Mouse (Mus musculus) testis, postnatal 10 days (tissue): ENCODE measurements at regions not wholly inside any gene's neighbourhood (a gene's known extent, or its start where the extent isn't known, plus 50 kb on each side); places are given as distances from the start of the nearest gene placed in this dataset.

Experiments used
- DNase-seq: peaks from one replicate; pipeline ENCODE4 v3.0.0; 2021; ENCODE audit warnings: low spot score

DNA sequence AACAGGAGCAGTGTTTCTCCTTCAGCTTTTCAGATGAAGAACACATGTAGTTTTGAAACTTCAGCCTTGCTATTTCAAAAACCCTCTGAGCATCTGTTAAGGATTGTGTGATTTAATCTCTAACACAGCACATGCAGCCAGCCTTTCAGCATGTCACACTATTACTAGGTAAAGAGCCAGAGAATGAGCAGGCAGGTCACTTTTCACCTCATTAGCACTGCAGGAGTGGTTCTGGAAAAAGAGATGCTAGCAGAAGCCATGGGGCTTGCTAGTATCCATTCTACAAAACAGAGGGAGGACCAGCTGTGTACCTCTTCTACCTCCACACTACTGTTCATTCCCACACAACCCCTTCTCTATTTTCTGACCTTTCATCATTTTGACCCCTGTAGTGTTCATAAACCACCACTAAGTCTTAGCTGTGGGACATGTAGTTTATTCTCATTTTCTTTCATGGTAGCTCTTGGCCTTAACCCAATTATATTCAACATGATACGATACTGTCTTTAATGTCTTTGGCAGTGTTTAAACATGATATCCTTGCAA lies 535.1 kb upstream of the Alcam start:
- DNase-seq = no peak

DNA sequence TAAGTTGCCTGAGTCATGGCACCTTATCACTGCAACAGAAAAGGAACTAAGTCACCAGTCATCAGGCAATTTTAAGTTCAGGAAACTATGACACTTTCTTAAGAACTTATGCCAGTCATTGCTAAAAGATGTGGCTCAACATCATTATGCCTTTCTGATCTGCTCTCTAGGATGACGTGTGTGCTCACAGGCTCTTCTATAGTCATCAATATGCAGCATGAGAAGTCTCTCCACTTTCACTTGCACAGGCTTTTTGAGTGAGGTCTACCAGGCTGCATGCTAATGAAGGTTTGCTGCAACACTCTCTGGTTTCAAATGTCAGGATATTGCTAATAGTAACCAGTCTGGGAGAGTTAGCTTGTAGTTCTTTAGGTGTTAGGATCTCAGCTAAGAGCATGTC lies 530.5 kb upstream of the Alcam start:
- no peak for DNase-seq

- no peak for DNase-seq
These were observed 527.1 kb upstream of the Alcam start for GRCm38 (mm10) chr16:52980995-52981394.

- no peak for DNase-seq
These were observed 518.9 kb upstream of the Alcam start for GRCm38 (mm10) chr16:52972811-52973210.

- DNase-seq = no peak
These were observed 493.8 kb upstream of the Alcam start for GRCm38 (mm10) chr16:52947679-52948078.

- DNase-seq = peak; percentile 37
These were observed 480.9 kb upstream of the Alcam start for GRCm38 (mm10) chr16:52934749-52935148.

- no peak for DNase-seq
These were observed 478.1 kb upstream of the Alcam start for GRCm38 (mm10) chr16:52931978-52932377.

DNA sequence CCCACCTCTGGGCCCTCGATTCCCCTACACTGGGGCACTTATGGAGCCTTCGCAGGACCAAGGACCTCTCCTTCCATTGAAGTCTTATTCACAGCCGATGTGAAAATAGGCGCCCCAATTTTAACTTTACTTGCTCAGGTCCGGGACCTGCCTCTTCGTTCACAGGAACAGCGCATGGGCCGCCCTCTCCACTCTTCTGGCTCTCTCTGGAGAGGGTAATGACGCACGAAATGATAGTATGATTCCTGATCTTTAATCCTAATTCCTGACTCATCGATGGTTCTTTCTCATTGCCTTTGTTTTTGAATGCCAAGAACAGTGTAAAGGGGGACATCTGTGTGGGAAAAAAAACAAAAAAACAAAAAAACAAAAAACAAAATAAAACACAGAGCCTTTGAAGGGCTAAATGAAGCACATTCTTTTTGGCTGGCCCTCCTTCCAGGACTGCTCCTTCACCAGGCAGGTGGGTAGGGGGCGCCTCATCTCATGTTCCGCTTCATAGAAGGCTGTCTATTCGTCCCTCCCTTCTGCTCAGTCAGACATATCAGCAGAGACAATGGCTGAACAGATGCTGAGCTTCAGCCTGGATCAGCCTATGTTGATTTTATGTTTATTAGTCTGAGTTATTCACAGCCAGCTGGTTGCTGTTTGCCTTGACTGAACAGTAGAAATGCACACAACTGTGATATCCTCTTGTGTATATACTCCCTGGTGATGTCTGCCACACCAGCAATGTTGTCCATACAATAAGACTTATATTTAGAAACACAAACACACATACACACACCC lies 438.8 kb upstream of the Alcam start:
- no peak for DNase-seq

DNA sequence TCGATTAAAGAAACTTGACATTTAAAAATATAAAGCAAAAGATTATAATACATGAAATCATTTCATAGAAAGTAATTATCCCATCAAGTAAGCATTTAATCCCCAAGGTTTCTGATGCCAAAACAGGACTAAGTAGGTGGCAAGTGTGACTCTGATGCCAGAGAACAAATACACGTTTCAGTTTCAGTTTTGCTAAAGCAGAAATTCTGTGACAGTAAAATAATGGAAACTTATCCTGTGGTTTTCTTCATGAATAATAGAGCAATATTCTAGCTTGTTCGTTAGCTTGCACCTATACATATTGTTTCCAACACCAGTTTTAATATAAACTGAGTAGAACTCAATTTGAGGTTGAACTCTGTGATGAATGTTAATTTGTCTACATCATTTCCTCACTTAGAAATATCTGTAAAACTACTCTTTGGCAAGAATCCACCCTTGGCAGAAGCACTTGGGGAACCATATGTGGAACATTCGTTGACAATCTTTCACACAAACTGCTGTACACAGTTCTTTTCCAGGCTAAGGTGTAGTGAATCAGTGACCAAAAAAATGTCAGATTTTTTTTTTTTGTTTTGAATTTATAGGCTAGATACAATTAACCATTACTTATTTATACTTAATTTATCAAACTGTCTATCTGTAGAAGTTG lies 425.7 kb upstream of the Alcam start:
- no peak for DNase-seq

DNA sequence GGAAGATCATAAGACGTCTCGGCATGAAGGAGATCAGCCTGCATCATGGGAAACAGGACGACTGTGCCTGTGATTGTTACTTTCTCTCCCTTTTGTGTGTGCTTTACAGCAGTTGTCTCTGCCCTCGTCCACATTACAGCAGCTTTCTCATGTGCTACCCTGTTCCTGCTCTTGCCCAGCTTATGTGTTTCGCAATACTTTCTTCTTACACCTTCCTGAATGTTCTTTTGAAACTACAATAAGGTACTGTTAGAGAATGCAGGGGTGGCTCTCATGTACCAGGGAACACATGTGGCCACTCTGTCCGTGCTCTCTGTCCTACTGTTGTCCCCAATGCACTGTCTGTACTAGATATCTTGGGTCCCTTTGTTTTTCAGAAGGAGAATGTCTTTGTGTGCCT lies 414.0 kb upstream of the Alcam start:
- DNase-seq = no peak

DNA sequence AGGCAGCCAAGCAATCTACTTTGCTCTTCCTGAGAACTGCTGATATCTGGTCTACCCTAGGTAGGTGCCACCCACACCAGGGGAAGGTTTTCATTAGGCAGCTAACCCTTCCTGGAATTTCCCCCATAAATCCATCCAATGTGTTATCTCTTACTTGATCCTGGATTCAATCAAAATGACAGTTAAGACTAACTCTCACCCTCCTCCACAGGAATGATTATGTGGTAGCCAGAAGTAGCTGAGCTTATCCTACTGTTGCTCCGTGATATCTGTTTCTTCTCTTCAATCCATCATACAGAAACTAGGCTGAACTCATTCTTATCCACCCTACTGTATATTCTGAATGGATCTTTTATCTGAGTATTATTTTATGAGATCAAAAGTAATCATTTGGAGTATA lies 409.7 kb upstream of the Alcam start:
- DNase-seq = no peak

GRCm38 (mm10) chr16:52861263-52861662 lies 407.4 kb upstream of the Alcam start:
- no peak for DNase-seq

GRCm38 (mm10) chr16:52858441-52859209 lies 404.8 kb upstream of the Alcam start:
- DNase-seq = no peak

DNA sequence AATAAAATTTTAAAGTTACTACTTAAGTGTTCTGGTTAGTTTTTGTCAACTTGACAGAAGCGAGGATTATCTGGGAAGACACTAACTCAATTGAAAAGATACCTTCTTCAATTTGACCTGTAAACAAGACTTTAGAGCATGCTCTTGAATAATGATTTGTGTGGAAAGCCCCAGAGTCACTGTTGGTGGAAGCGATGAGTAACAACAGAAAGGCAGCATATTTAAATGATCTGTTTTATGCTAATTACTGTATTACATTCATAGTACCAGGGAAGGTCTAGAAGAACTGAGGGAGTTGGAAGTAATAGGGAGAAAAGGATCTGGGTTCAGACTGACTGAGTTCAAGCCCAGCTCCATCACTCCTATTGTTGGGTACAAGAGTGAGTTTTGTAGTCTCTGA lies 397.3 kb upstream of the Alcam start:
- DNase-seq = no peak

DNA sequence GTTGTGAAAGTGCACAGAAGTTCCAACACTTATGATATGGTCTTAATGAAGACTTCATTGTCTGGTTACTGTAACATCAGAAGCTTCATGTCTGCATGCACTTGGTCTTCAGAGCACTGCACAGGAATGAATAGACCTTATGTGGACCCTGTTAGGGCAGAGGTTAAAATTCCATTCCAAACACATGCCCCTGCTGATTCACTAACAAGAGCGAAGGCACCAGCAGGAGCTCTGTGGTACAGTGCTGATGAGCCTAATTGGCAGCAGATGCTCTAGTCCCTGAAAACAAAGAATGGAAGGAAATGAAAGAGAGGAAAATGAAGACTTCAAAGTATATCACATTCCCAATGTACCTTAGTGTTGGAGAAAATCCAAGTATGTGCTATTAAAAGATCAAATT lies 365.1 kb upstream of the Alcam start:
- no peak for DNase-seq

GRCm38 (mm10) chr16:52811219-52811618 lies 357.3 kb upstream of the Alcam start:
- DNase-seq = no peak

- no peak for DNase-seq
These were observed 350.5 kb upstream of the Alcam start for GRCm38 (mm10) chr16:52804365-52804764.

- DNase-seq = no peak
These were observed 346.0 kb upstream of the Alcam start for GRCm38 (mm10) chr16:52799715-52800392.

DNA sequence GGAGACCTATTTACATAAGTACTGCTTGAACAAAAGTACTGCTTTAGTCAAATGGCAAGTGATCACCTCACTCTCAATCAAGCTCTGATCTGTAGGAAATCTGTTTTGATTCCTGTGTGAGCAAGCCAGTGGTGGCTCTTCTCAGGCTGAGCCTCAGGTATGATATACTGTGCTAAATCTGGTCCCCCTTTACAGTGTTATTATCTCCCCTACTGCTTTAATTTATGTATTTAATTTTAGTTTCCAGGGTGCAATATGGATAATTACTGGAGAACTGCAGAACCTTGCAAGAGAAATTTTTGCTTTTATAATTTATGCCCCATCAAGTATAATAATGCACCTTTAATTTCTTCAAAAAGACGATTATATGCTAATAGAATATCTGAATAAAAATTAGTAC lies 341.3 kb upstream of the Alcam start:
- no peak for DNase-seq

- no peak for DNase-seq
These were observed 336.1 kb upstream of the Alcam start for GRCm38 (mm10) chr16:52789946-52790345.

DNA sequence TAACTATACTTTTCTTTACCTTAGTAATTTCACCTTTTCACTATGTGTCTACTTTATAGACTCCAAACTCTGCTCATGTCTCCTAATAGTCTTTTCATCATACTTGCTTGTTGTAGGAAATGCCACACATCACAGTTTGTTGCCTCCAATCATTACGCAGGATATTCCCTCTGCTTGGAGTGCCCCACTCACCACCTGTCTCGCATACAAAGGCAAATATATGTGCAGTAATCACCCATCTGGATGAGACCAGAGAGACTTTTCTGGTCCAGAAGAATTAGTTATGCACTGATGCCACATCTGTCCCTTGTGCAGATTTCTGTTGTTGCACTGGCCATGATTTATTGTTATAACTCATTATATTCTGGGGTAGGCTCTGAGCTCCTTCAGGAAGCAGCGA lies 293.9 kb upstream of the Alcam start:
- DNase-seq = no peak

DNA sequence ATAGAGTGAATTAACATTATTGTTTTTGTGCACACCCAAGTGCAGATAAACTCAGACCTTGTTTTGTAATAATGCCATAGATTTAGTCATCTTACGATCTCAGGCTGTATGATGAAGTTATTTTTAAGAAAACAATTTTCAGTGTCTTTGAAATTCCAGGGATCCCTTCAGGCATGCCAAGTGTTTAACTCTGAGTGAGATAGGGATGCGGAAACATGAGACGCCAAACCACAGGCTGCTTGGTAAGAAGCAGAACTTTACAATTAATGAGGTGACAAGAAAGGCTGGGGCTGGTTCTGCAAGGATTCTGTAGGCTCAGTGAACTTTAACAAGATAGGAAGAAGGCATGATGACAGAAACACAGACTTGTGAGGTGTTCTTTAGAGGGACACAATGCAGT lies 292.3 kb upstream of the Alcam start:
- no peak for DNase-seq
